Mouse (Mus musculus): ENCODE measurements around the gene Tet1. TPM values are rescaled to one million over a fixed set of nuclear protein-coding genes. Genes with fewer than 3 reads are reported as not detected.

Tet1 gene
- polyA plus RNA-seq (2014; fragmentation: Illumina TruSeq; extraction: RNeasy Lipid Tissue Mini Kit (QIAGEN cat#74804)), result 20.0 TPM

DNA sequence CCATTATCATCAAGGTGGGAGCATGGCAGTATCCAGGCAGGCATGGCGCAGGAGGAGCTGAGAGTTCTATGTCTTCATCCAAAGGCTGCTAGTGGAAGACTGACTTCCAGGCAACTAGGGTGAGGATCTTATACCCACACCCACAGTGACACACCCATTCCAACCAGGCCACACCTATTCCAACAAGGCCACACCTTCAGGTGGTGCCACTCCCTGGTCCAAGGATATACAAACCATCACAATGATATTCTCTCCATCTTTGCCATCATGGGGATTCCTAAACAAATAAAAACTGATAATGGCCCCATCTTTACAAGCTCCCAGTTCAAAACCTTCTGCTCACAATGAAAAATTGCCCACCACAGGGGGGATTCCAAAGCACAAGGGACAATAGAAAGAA, at the start of gene Tet1:
Gene Tet1, minus strand, starts transcription at position 101 of the 400 bp plus-strand sequence.

GRCm38 (mm10) chr10:62946738-62947471, 38.1 kb upstream of the Tet1 start, which contains the start of gene Dna2:
Gene Dna2, plus strand, starts transcription at chr10:62947026.

DNA sequence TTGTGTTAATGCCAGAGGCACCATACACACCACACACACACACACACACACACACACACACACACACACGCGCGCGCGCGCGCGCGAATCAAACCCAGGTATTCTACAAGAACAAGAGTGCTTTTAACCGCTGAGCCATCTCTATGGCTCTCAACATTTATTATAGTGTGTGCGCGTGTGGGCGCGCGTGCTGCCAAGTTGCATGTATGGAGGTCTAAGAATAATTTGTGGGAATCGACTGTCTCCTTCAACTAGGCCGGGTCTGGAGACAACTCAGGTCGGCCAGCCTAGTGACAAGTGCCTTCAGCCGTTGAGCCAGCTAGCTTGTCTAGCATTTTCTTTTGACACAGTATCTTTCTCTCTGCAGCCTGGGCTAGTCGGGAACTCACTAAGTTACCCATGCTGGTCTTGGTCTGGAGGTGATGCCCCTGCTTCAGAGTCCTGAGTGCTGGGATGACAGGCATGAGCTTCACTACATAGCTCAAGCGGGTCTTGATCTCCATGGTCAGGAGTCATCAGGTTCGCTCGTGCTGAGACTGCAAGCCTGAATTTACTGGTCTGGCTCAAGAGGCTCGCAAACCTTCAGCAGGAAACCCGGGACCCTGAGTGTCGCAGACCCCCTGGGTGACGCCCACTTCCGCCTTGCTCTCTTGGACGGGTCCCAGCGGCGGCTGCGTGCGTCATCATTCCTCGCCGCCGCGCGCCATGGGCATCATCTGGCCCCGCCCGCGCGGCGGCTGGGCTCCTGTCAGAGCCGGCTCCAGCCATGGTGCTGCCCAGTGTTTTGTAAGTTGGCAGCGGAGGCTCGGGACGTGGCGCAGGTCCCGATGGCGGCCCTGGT, 11.3 kb upstream of the Tet1 start, which contains the start of gene Slc25a16:
Gene Slc25a16, plus strand, starts transcription at position 709 of the 841 bp plus-strand sequence.

GRCm38 (mm10) chr10:62792177-62793090, 116.4 kb downstream of the Tet1 start, which contains the start of gene Ccar1:
Gene Ccar1, minus strand, starts transcription at chr10:62792286.

Other genes with a start within 250 kb of the Tet1 start
- gene Stox1, start 182.9 kb downstream of the Tet1 start, polyA plus RNA-seq (2014; fragmentation: Illumina TruSeq; extraction: RNeasy Lipid Tissue Mini Kit (QIAGEN cat#74804)), result 4.4 TPM
- 192 TPM for gene Ccar1, start 116.7 kb downstream of the Tet1 start, polyA plus RNA-seq (2014; fragmentation: Illumina TruSeq; extraction: RNeasy Lipid Tissue Mini Kit (QIAGEN cat#74804))
- gene Slc25a16, start 11.6 kb upstream of the Tet1 start, polyA plus RNA-seq (2014; fragmentation: Illumina TruSeq; extraction: RNeasy Lipid Tissue Mini Kit (QIAGEN cat#74804)), result 42.2 TPM
- 6.4 TPM for gene Dna2, start 38.0 kb upstream of the Tet1 start, polyA plus RNA-seq (2014; fragmentation: Illumina TruSeq; extraction: RNeasy Lipid Tissue Mini Kit (QIAGEN cat#74804))
- 29.8 TPM for gene Rufy2, start 71.2 kb upstream of the Tet1 start, polyA plus RNA-seq (2014; fragmentation: Illumina TruSeq; extraction: RNeasy Lipid Tissue Mini Kit (QIAGEN cat#74804))
- 111 TPM for gene Hnrnph3, start 115.2 kb upstream of the Tet1 start, polyA plus RNA-seq (2014; fragmentation: Illumina TruSeq; extraction: RNeasy Lipid Tissue Mini Kit (QIAGEN cat#74804))
- gene Pbld2, start 115.3 kb upstream of the Tet1 start, polyA plus RNA-seq (2014; fragmentation: Illumina TruSeq; extraction: RNeasy Lipid Tissue Mini Kit (QIAGEN cat#74804)), result 1.3 TPM
- 0.43 TPM for gene Pbld1, start 151.2 kb upstream of the Tet1 start, polyA plus RNA-seq (2014; fragmentation: Illumina TruSeq; extraction: RNeasy Lipid Tissue Mini Kit (QIAGEN cat#74804))
- gene Atoh7, start 190.7 kb upstream of the Tet1 start, polyA plus RNA-seq (2014; fragmentation: Illumina TruSeq; extraction: RNeasy Lipid Tissue Mini Kit (QIAGEN cat#74804)), result not detected